ENCODE assay signal across 8 mouse cellular contexts in genomic region chr13:19619216-19619927, GRCm38 (mm10). TPM values are rescaled to one million over a fixed set of nuclear protein-coding genes. Genes with fewer than 3 reads are reported as not detected.
A peak's percentile ranks its signal among the peaks of the same experiment; 100 is the strongest.
DNase-seq lines count a peak whose midpoint lies in the region; ATAC-seq and TF ChIP-seq lines count a peak whose summit lies in the region.

TSS of gene Epdr1 (minus strand) at chr13:19619927.

- H3K9me3 ChIP-seq in forebrain, embryonic 10.5 days: no peaks in the 10 kb centered on the region
- no peaks in the 10 kb centered on the region for H3K9me3 ChIP-seq in heart, embryonic 14.5 days (ENCODE audit: control insufficient read depth, low read length)
- no peaks in the 10 kb centered on the region for H3K9me3 ChIP-seq in liver, embryonic 14.5 days (ENCODE audit: control insufficient read depth, low read length)
- H3K9me3 ChIP-seq in neural tube, embryonic 12.5 days: no peaks in the 10 kb centered on the region

- DNase-seq in CD4-positive, CD25-positive, alpha-beta regulatory T cell, adult 2 months (ENCODE audit: low read depth, low spot score): peak; percentile 35
- DNase-seq in c-Kit-positive CD71-negative TER-119-negative erythroid progenitor cells, embryonic 14.5 days (ENCODE audit: low read depth): peak; percentile 37
- DNase-seq in forebrain, embryonic 10.5 days (ENCODE audit: extremely low spot score, low spot score): peak; percentile 79
- DNase-seq in kidney, postnatal 10 days: peak; percentile 76
- DNase-seq in liver, embryonic 14.5 days (ENCODE audit: low read depth in 3 of 3, low spot score in 3 of 3): peak; percentile 37 to 59 (median 56)
- DNase-seq in testis, postnatal 10 days (ENCODE audit: low spot score): peak; percentile 73

- no peaks in the 10 kb centered on the region for H3K36me3 ChIP-seq in forebrain, embryonic 10.5 days (replicated peaks)
- H3K36me3 ChIP-seq in heart, embryonic 14.5 days (ENCODE audit: control insufficient read depth, insufficient read depth, low read length): no peaks in the 10 kb centered on the region
- no peaks in the 10 kb centered on the region for H3K36me3 ChIP-seq in liver, embryonic 14.5 days (replicated peaks; ENCODE audit: control insufficient read depth, insufficient read depth, low read depth)
- no peaks in the 10 kb centered on the region for H3K36me3 ChIP-seq in neural tube, embryonic 12.5 days

- peak within 1 kb of the TSS; percentile 95 for H3K4me2 ChIP-seq in heart, embryonic 14.5 days (ENCODE audit: low read length)
- H3K4me2 ChIP-seq in liver, embryonic 14.5 days (ENCODE audit: low read depth): peak within 1 kb of the TSS; percentile 83
- peak within 1 kb of the TSS; percentile 88 for H3K4me2 ChIP-seq in neural tube, embryonic 12.5 days (replicated peaks)

- peaks cover 35% of the 10 kb centered on the region for H3K4me1 ChIP-seq in forebrain, embryonic 10.5 days
- H3K4me1 ChIP-seq in heart, embryonic 14.5 days (ENCODE audit: control insufficient read depth in 2 of 2, insufficient read depth in 2 of 2, low read length in 2 of 2): peaks cover 2 to 15% of the 10 kb centered on the region in 2 experiments; a peak in 3 of 4 replicates
- H3K4me1 ChIP-seq in liver, embryonic 14.5 days (replicated peaks; ENCODE audit: control insufficient read depth in 2 of 2, insufficient read depth in 2 of 2, low read length in 1 of 2): peaks cover 0 to 11% of the 10 kb centered on the region in 2 experiments
- peaks cover 7% of the 10 kb centered on the region for H3K4me1 ChIP-seq in neural tube, embryonic 12.5 days

- WGBS in forebrain, embryonic 10.5 days: under 1% methylated on average over 46 of the region's 46 CpGs
- under 1% methylated on average over 45 of the region's 46 CpGs for WGBS in heart, embryonic 14.5 days
- under 1% methylated on average over 46 of the region's 46 CpGs for WGBS in liver, embryonic 14.5 days (ENCODE audit: insufficient replicate concordance)
- under 1% methylated on average over 46 of the region's 46 CpGs for WGBS in neural tube, embryonic 12.5 days

- peak; percentile 71 for ATAC-seq in heart, embryonic 14.5 days (ENCODE audit: insufficient number of reproducible peaks, insufficient read depth, low FRiP score, low read depth)
- peak; percentile 70 for ATAC-seq in liver, embryonic 14.5 days (ENCODE audit: insufficient read depth)
- ATAC-seq in neural tube, embryonic 12.5 days (ENCODE audit: low FRiP score, low read depth): peak; percentile 84

- H3K9ac ChIP-seq in heart, embryonic 14.5 days (ENCODE audit: low read length): peak within 1 kb of the TSS; percentile 84
- peak within 1 kb of the TSS; percentile 82 for H3K9ac ChIP-seq in liver, embryonic 14.5 days (replicated peaks)
- peak within 1 kb of the TSS; percentile 75 for H3K9ac ChIP-seq in neural tube, embryonic 12.5 days

- H3K27me3 ChIP-seq in forebrain, embryonic 10.5 days (ENCODE audit: poor library complexity, severe bottlenecking): peaks cover 42% of the 10 kb centered on the region
- peaks cover 11% of the 10 kb centered on the region for H3K27me3 ChIP-seq in heart, embryonic 14.5 days (ENCODE audit: control insufficient read depth, insufficient read depth, low read length)
- H3K27me3 ChIP-seq in liver, embryonic 14.5 days (ENCODE audit: control insufficient read depth, insufficient read depth, low read length): peaks cover 9% of the 10 kb centered on the region
- H3K27me3 ChIP-seq in neural tube, embryonic 12.5 days (replicated peaks): peaks cover 11% of the 10 kb centered on the region

- no peak for TF ChIP-seq EP300 in liver, embryonic 14.5 days (IDR thresholded peaks at IDR 0.05; ENCODE audit: low read depth)

- H3K27ac ChIP-seq in forebrain, embryonic 10.5 days: peak within 1 kb of the TSS; percentile 93
- peak within 1 kb of the TSS; percentile 66 to 83 for H3K27ac ChIP-seq in heart, embryonic 14.5 days (replicated peaks in 1 of 2; ENCODE audit: control insufficient read depth in 1 of 2, insufficient read depth in 1 of 2, low read depth in 2 of 2, low read length in 2 of 2)
- H3K27ac ChIP-seq in liver, embryonic 14.5 days: no peak within 1 kb of the TSS; the same call in none of the 2 replicates
- no peak within 1 kb of the TSS for H3K27ac ChIP-seq in neural tube, embryonic 12.5 days

- H3K4me3 ChIP-seq in forebrain, embryonic 10.5 days: peak within 1 kb of the TSS; percentile 76
- peak within 1 kb of the TSS; percentile 57 to 86 for H3K4me3 ChIP-seq in heart, embryonic 14.5 days (ENCODE audit: control insufficient read depth in 1 of 2, insufficient read depth in 1 of 2, low read depth in 1 of 2, low read length in 2 of 2)
- peak within 1 kb of the TSS; percentile 69 to 70 for H3K4me3 ChIP-seq in liver, embryonic 14.5 days (ENCODE audit: insufficient read depth in 1 of 2, low read depth in 2 of 2, low read length in 2 of 2)
- H3K4me3 ChIP-seq in neural tube, embryonic 12.5 days: peak within 1 kb of the TSS; percentile 66

- TF ChIP-seq CTCF in liver, embryonic 14.5 days (IDR thresholded peaks at IDR 0.05; ENCODE audit: low read depth): peak; percentile 77

RNA-seq across cellular contexts. Expression of gene Epdr1, which starts in this region (rescaled TPM):
- 20.8 and 21.1 TPM in 2 replicates for polyA plus RNA-seq in forebrain, embryonic 10.5 days (2016; fragmentation: Nextera tagmentation; extraction: Ambion mirVana)
- polyA plus RNA-seq in heart, embryonic 14.5 days (2014; fragmentation: Nextera tagmentation; extraction: Ambion mirVana): 35.5 and 35.9 TPM in 2 replicates
- 8.3 and 9.0 TPM in 2 replicates for polyA plus RNA-seq in liver, embryonic 14.5 days (2012; rRNA removed)
- polyA plus RNA-seq in liver, embryonic 14.5 days (2014; fragmentation: Nextera tagmentation; extraction: Ambion mirVana): 14.7 and 18.6 TPM in 2 replicates
- polyA plus RNA-seq in neural tube, embryonic 12.5 days (2016; fragmentation: Nextera tagmentation; extraction: Ambion mirVana): 14.6 and 15.9 TPM in 2 replicates

Comparison
In these comparisons a context has a peak if more than half of its experiments do, and no peak if none do; other contexts are left out.
1. H3K27ac ChIP-seq: peak in forebrain, embryonic 10.5 days (single experiment) and heart, embryonic 14.5 days (2 of 2); none in liver, embryonic 14.5 days (single experiment) and neural tube, embryonic 12.5 days (single experiment).
2. Peak in every context shown above with its lines, with median percentiles within 50 percentile points of each other: DNase-seq, H3K4me3 ChIP-seq, ATAC-seq, H3K4me2 ChIP-seq and H3K9ac ChIP-seq.